Mouse (Mus musculus): ENCODE measurements at regions not wholly inside any gene's neighbourhood (a gene's known extent, or its start where the extent isn't known, plus 50 kb on each side); places are given as distances from the start of the nearest gene placed in this dataset.

GRCm38 (mm10) chr14:113012320-113013244, 301.8 kb upstream of the Tpm3-rs7 start:
- H3K4me2 ChIP-seq (ENCODE audit: low read depth, low read length) = no peak overlapping the region
- DNase-seq (ENCODE audit: low spot score) (no peak), ATAC-seq (ENCODE audit: low read depth) (no peak)
- WGBS = 69% methylated on average over 1 of the region's 1 CpGs
- H3K4me3 ChIP-seq (ENCODE audit: low read depth, low read length) = no peak overlapping the region
- H3K4me1 ChIP-seq (ENCODE audit: control insufficient read depth, insufficient read depth, low read length) = no peaks in the 10 kb centered on the region
- H3K27ac ChIP-seq (replicated peaks; ENCODE audit: low read depth, low read length) = no peak overlapping the region
- no peaks in the 10 kb centered on the region for H3K36me3 ChIP-seq (ENCODE audit: control insufficient read depth, insufficient read depth, low read length)
- no peaks in the 10 kb centered on the region for H3K9me3 ChIP-seq (ENCODE audit: control insufficient read depth, low read length)
- H3K9ac ChIP-seq (ENCODE audit: low read depth, low read length) = no peak overlapping the region
- H3K27me3 ChIP-seq (replicated peaks; ENCODE audit: control insufficient read depth, insufficient read depth, low read length) = no peaks in the 10 kb centered on the region

GRCm38 (mm10) chr14:113026194-113026593, 288.2 kb upstream of the Tpm3-rs7 start:
- ATAC-seq (ENCODE audit: low read depth) (peak; percentile 78; the same call in 1 of the 2 replicates), DNase-seq (ENCODE audit: low spot score) (peak; percentile 73)
- Histone ChIP-seq H3K4me2 (ENCODE audit: low read depth, low read length) (no peak overlapping the region), H3K27ac (replicated peaks; ENCODE audit: low read depth, low read length) (no peak overlapping the region), H3K9ac (ENCODE audit: low read depth, low read length) (no peak overlapping the region), H3K9me3 (ENCODE audit: control insufficient read depth, low read length) (no peaks in the 10 kb centered on the region), H3K4me3 (ENCODE audit: low read depth, low read length) (no peak overlapping the region), H3K27me3 (replicated peaks; ENCODE audit: control insufficient read depth, insufficient read depth, low read length) (no peaks in the 10 kb centered on the region), H3K36me3 (ENCODE audit: control insufficient read depth, insufficient read depth, low read length) (no peaks in the 10 kb centered on the region), H3K4me1 (ENCODE audit: control insufficient read depth, insufficient read depth, low read length) (no peaks in the 10 kb centered on the region)
- WGBS = 70% methylated on average over 3 of the region's 3 CpGs

All from embryonic facial prominence, embryonic 14.5 days (tissue).